Mouse (Mus musculus) liver, embryonic 15.5 days (tissue): ENCODE measurements at regions not wholly inside any gene's neighbourhood (a gene's known extent, or its start where the extent isn't known, plus 50 kb on each side); places are given as distances from the start of the nearest gene placed in this dataset.

Source experiments
- ATAC-seq: fragments of 200-750 bp; cut with Nextera tagmentation; 2 replicates; pipeline ENCODE4 v1.8.0; 2017; ENCODE audit warnings: moderate number of reproducible peaks, mild to moderate bottlenecking, moderate library complexity; ENCODE audit not compliant: insufficient read depth
- H3K27ac ChIP-seq: fragments of 300-500 bp; sonication (generic); replicated peaks from 2 replicates; pipeline ENCODE4 v1.5.1; 2015; ENCODE audit warnings: mild to moderate bottlenecking, inconsistent platforms
- H3K27me3 ChIP-seq: fragments of 300-500 bp; sonication (generic); 2 replicates; pipeline ENCODE4 v1.6.1; 2015; ENCODE audit warnings: mild to moderate bottlenecking, inconsistent platforms
- H3K36me3 ChIP-seq: fragments of 300-500 bp; sonication (generic); replicated peaks from 2 replicates; pipeline ENCODE4 v1.6.1; 2015; ENCODE audit warnings: moderate library complexity, mild to moderate bottlenecking, inconsistent platforms
- H3K4me1 ChIP-seq: fragments of 300-500 bp; sonication (generic); replicated peaks from 2 replicates; pipeline ENCODE4 v1.6.1; 2015; ENCODE audit warnings: inconsistent platforms
- H3K4me2 ChIP-seq: fragments of 300-500 bp; sonication (generic); 2 replicates; pipeline ENCODE4 v1.6.1; 2015; ENCODE audit warnings: moderate library complexity, mild to moderate bottlenecking, inconsistent platforms
- H3K4me3 ChIP-seq: fragments of 300-500 bp; sonication (generic); replicated peaks from 2 replicates; pipeline ENCODE4 v1.5.1; 2015; ENCODE audit warnings: mild to moderate bottlenecking, inconsistent platforms
- H3K9ac ChIP-seq: fragments of 300-500 bp; sonication (generic); 2 replicates; pipeline ENCODE4 v1.6.1; 2015; ENCODE audit warnings: moderate library complexity, mild to moderate bottlenecking, inconsistent platforms
- H3K9me3 ChIP-seq: fragments of 300-500 bp; sonication (generic); replicated peaks from 2 replicates; pipeline ENCODE4 v1.6.1; 2016; ENCODE audit warnings: inconsistent platforms
- WGBS: fragments of 180-500 bp; shearing (Covaris S2); methylation state at CpG from one replicate; pipeline ENCODE4 v1.1.7; 2015; ENCODE audit warnings: mixed read lengths; ENCODE audit not compliant: insufficient replicate concordance; 5-methylcytosine and 5-hydroxymethylcytosine counted together

- no peak overlapping the region for H3K27ac ChIP-seq
- WGBS, result 49% methylated on average over 2 of the region's 2 CpGs
- no peak for ATAC-seq
- H3K36me3 ChIP-seq, result no peaks in the 10 kb centered on the region
- no peak overlapping the region for H3K4me2 ChIP-seq
- no peak overlapping the region for H3K4me3 ChIP-seq
- no peaks in the 10 kb centered on the region for H3K4me1 ChIP-seq
- no peak overlapping the region for H3K9ac ChIP-seq
- H3K9me3 ChIP-seq, result no peaks in the 10 kb centered on the region
- H3K27me3 ChIP-seq, result no peaks in the 10 kb centered on the region
These were observed 210.3 kb upstream of the Irx2 start for GRCm38 (mm10) chr13:72418285-72418684.

GRCm38 (mm10) chr13:72419532-72419931 lies 209.1 kb upstream of the Irx2 start:
- no peak for ATAC-seq
- 62% methylated on average over 4 of the region's 4 CpGs for WGBS
- no peak overlapping the region for H3K27ac ChIP-seq
- no peak overlapping the region for H3K4me2 ChIP-seq
- no peak overlapping the region for H3K9ac ChIP-seq
- H3K4me3 ChIP-seq, result no peak overlapping the region
- H3K36me3 ChIP-seq, result no peaks in the 10 kb centered on the region
- no peaks in the 10 kb centered on the region for H3K4me1 ChIP-seq
- H3K27me3 ChIP-seq, result no peaks in the 10 kb centered on the region
- no peaks in the 10 kb centered on the region for H3K9me3 ChIP-seq

GRCm38 (mm10) chr13:72425917-72426316 lies 202.7 kb upstream of the Irx2 start:
- WGBS, result 57% methylated on average over 8 of the region's 8 CpGs

GRCm38 (mm10) chr13:72445336-72445735 lies 183.3 kb upstream of the Irx2 start:
- no peak for ATAC-seq
- Histone ChIP-seq H3K9me3 (no peaks in the 10 kb centered on the region), H3K4me2 (no peak overlapping the region), H3K27ac (no peak overlapping the region), H3K4me3 (no peak overlapping the region), H3K27me3 (no peaks in the 10 kb centered on the region), H3K4me1 (no peaks in the 10 kb centered on the region), H3K36me3 (no peaks in the 10 kb centered on the region), H3K9ac (no peak overlapping the region)
- WGBS, result 35% methylated on average over 3 of the region's 3 CpGs

More at GRCm38 (mm10) chr13:72425917-72426316, 202.7 kb upstream of the Irx2 start:
- no peak overlapping the region for H3K4me2 ChIP-seq
- H3K4me3 ChIP-seq, result no peak overlapping the region
- no peak overlapping the region for H3K9ac ChIP-seq
- no peaks in the 10 kb centered on the region for H3K4me1 ChIP-seq
- no peaks in the 10 kb centered on the region for H3K9me3 ChIP-seq
- H3K27ac ChIP-seq, result no peak overlapping the region
- no peak for ATAC-seq
- no peaks in the 10 kb centered on the region for H3K27me3 ChIP-seq
- H3K36me3 ChIP-seq, result no peaks in the 10 kb centered on the region

DNA sequence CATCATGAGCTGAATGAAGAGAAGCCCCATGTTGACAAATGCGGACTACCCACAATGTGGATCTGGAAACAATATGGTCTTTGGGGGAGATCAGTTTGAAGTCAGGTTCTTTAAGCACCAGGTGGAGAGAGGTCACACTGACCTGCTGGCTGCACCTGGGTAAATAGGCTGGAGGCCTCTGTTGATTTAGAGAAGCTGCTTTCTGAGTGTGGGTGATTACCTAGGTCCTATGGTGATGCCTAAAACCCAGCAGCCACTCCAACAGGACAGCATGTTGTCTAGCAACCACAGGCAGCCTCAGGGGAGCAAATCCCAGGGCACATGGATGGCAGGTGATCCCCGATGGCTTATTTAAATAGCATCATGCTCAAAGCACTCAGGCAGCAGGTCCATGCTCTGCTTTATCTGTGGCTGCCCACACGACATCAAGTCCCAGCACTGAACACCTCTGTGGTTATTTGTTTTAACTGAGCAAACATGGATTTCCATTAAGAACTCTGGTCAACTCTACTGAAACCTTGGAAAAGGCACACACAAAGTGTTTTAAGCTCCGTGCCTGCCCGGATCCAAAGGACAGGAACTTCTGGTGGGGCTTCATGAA lies 180.1 kb upstream of the Irx2 start:
- no peak overlapping the region for H3K4me3 ChIP-seq
- H3K9me3 ChIP-seq, result no peaks in the 10 kb centered on the region

GRCm38 (mm10) chr13:72495353-72495752 lies 133.3 kb upstream of the Irx2 start:
- H3K36me3 ChIP-seq, result no peaks in the 10 kb centered on the region
- no peak overlapping the region for H3K4me2 ChIP-seq
- no peak overlapping the region for H3K9ac ChIP-seq
- H3K27me3 ChIP-seq, result no peaks in the 10 kb centered on the region
- ATAC-seq, result no peak
- no peak overlapping the region for H3K27ac ChIP-seq
- no peaks in the 10 kb centered on the region for H3K9me3 ChIP-seq
- no peak overlapping the region for H3K4me3 ChIP-seq
- WGBS, result 57% methylated on average over 7 of the region's 7 CpGs
- no peaks in the 10 kb centered on the region for H3K4me1 ChIP-seq

More for the DNA sequence above, 180.1 kb upstream of the Irx2 start:
- H3K36me3 ChIP-seq, result no peaks in the 10 kb centered on the region
- no peak overlapping the region for H3K9ac ChIP-seq
- H3K27me3 ChIP-seq, result no peaks in the 10 kb centered on the region
- 45% methylated on average over 5 of the region's 5 CpGs for WGBS
- no peak overlapping the region for H3K4me2 ChIP-seq
- ATAC-seq, result peak; percentile 15; the same call in 1 of the 2 replicates
- no peak overlapping the region for H3K27ac ChIP-seq
- no peaks in the 10 kb centered on the region for H3K4me1 ChIP-seq

- H3K9ac ChIP-seq, result no peak overlapping the region
- H3K4me2 ChIP-seq, result no peak overlapping the region
- H3K27ac ChIP-seq, result no peak overlapping the region
- no peaks in the 10 kb centered on the region for H3K36me3 ChIP-seq
- no peaks in the 10 kb centered on the region for H3K9me3 ChIP-seq
- H3K4me1 ChIP-seq, result no peaks in the 10 kb centered on the region
- WGBS, result 54% methylated on average over 5 of the region's 5 CpGs
- ATAC-seq, result no peak
- no peak overlapping the region for H3K4me3 ChIP-seq
- H3K27me3 ChIP-seq, result no peaks in the 10 kb centered on the region
These were observed 131.6 kb upstream of the Irx2 start for GRCm38 (mm10) chr13:72497036-72497435.

DNA sequence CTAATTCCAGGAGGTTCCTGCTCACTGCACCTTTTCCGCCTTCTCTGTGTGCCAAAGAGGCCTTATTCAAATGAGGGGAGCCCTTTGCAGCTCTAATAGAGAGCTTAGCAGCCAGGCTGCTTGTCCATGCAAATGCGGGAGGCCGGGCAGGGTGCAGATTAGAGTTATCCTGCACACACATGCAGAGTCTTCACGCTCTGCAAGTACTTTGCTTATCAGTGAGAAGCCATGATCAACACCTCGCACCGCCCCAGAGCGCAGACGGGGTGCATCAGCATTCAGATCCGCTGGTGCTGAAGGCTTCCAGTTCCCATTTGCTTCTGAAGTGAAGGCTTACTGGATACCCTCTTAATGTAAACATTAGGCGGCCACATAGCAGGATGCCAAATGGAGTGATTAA lies 131.1 kb upstream of the Irx2 start:
- Histone ChIP-seq H3K9ac (no peak overlapping the region), H3K27ac (no peak overlapping the region), H3K4me3 (no peak overlapping the region), H3K27me3 (no peaks in the 10 kb centered on the region), H3K9me3 (no peaks in the 10 kb centered on the region), H3K36me3 (no peaks in the 10 kb centered on the region), H3K4me1 (no peaks in the 10 kb centered on the region), H3K4me2 (no peak overlapping the region)
- ATAC-seq, result no peak
- WGBS, result 12% methylated on average over 10 of the region's 10 CpGs

DNA sequence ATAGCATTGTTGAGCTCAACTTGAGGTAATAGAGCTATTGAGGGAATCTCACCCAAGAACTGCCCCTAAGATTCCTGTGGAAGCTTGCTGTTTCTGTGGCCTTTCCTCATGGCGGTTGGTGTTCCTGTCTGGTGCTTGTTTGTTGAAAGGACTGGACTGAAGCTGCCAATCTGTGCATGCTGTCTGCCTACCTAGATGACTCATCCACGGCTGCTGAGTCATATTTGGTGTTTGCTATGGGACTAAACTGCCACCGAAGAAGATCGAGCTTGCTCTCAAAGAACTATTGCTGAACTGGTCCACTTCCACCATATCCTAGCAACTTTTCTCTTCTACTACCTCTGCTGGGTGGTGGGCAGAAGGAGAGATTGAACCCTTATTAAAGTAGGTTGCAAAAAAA lies 122.7 kb upstream of the Irx2 start:
- WGBS, result 50% methylated on average over 4 of the region's 4 CpGs
- ATAC-seq, result no peak
- no peaks in the 10 kb centered on the region for H3K36me3 ChIP-seq
- H3K4me3 ChIP-seq, result no peak overlapping the region
- H3K9me3 ChIP-seq, result no peaks in the 10 kb centered on the region
- no peak overlapping the region for H3K9ac ChIP-seq
- no peak overlapping the region for H3K4me2 ChIP-seq
- H3K4me1 ChIP-seq, result no peaks in the 10 kb centered on the region
- H3K27me3 ChIP-seq, result no peaks in the 10 kb centered on the region
- no peak overlapping the region for H3K27ac ChIP-seq

- 66% methylated on average over 4 of the region's 4 CpGs for WGBS
- H3K4me2 ChIP-seq, result no peak overlapping the region
- H3K27ac ChIP-seq, result no peak overlapping the region
- H3K9ac ChIP-seq, result no peak overlapping the region
- H3K27me3 ChIP-seq, result no peaks in the 10 kb centered on the region
- H3K4me1 ChIP-seq, result no peaks in the 10 kb centered on the region
- no peaks in the 10 kb centered on the region for H3K36me3 ChIP-seq
- H3K9me3 ChIP-seq, result no peaks in the 10 kb centered on the region
- no peak for ATAC-seq
- H3K4me3 ChIP-seq, result no peak overlapping the region
These were observed 90.0 kb upstream of the Irx2 start for GRCm38 (mm10) chr13:72538633-72539032.

- Histone ChIP-seq H3K4me2 (no peak overlapping the region), H3K4me1 (no peaks in the 10 kb centered on the region), H3K4me3 (no peak overlapping the region), H3K9me3 (no peaks in the 10 kb centered on the region), H3K27me3 (no peaks in the 10 kb centered on the region), H3K27ac (no peak overlapping the region), H3K9ac (no peak overlapping the region), H3K36me3 (no peaks in the 10 kb centered on the region)
- ATAC-seq, result no peak
- 65% methylated on average over 3 of the region's 3 CpGs for WGBS
These were observed 86.9 kb upstream of the Irx2 start for GRCm38 (mm10) chr13:72541706-72542105.

DNA sequence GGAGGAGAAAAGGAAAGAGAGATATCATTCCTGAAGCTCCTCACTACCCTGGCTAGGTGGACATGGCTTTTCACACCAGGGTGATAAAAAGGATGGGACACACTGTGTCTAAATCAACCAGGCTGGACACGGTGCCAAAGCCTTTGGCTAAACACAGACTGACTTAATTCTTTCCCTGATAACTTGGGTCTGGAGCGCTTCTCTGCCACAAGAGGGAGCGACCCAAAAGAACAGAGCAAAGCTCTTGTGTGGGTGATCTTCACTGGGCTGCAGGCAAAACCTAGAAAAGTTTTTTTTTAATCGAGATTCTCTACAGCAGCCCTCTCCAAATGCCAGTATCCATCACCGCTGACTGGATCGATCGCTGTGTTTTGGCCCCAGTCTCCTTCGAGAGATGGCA lies 70.7 kb upstream of the Irx2 start:
- WGBS, result 58% methylated on average over 8 of the region's 8 CpGs
- no peak for ATAC-seq
- Histone ChIP-seq H3K4me1 (no peaks in the 10 kb centered on the region), H3K4me3 (no peak overlapping the region), H3K9ac (no peak overlapping the region), H3K9me3 (no peaks in the 10 kb centered on the region), H3K27me3 (no peaks in the 10 kb centered on the region), H3K4me2 (no peak overlapping the region), H3K27ac (no peak overlapping the region), H3K36me3 (no peaks in the 10 kb centered on the region)
